Mouse (Mus musculus): Measurements from ENCODE around the gene Khdc4.
"Not testable (repeated sequence)": the region's sequence is repeated elsewhere in the genome, so short reads cannot be mapped to it uniquely, and the experiment has no call there.

Gene Khdc4

GRCm38 (mm10) chr3:88655619-88656018 lies 30.0 kb upstream of the Khdc4 start:
- in situ Hi-C loops (cut with MseI, MboI) = no loop called here

- in situ Hi-C loops (cut with MseI, MboI) = no loop called here
Observed at GRCm38 (mm10) chr3:88658441-88659127, 27.0 kb upstream of the Khdc4 start.

- in situ Hi-C loops (cut with MseI, MboI) = no loop called here
Observed at GRCm38 (mm10) chr3:88659798-88660197, 25.8 kb upstream of the Khdc4 start.

- in situ Hi-C loops (cut with MseI, MboI) = no loop called here
Observed at GRCm38 (mm10) chr3:88664095-88664494, 21.5 kb upstream of the Khdc4 start.

- in situ Hi-C loops (cut with MseI, MboI) = no loop called here
Observed at GRCm38 (mm10) chr3:88677399-88677798, 8.2 kb upstream of the Khdc4 start.

GRCm38 (mm10) chr3:88683814-88684213 lies 1.8 kb upstream of the Khdc4 start:
- in situ Hi-C loops (cut with MseI, MboI) = no loop called here

- in situ Hi-C loops (cut with MseI, MboI) = no loop called here
Observed at GRCm38 (mm10) chr3:88684236-88684979, 1.2 kb upstream of the Khdc4 start.

- in situ Hi-C loops (cut with MseI, MboI) = no loop called here
Observed at GRCm38 (mm10) chr3:88685958-88686451, 402 bp downstream of the Khdc4 start.

- in situ Hi-C loops (cut with MseI, MboI) = no loop called here
Observed at GRCm38 (mm10) chr3:88686734-88687611, 1.4 kb downstream of the Khdc4 start.

GRCm38 (mm10) chr3:88689079-88689478 lies 3.5 kb downstream of the Khdc4 start:
- in situ Hi-C loops (cut with MseI, MboI) = no loop called here

GRCm38 (mm10) chr3:88695545-88695944 lies 9.9 kb downstream of the Khdc4 start:
- in situ Hi-C loops (cut with MseI, MboI) = no loop called here

- in situ Hi-C loops (cut with MseI, MboI) = no loop called here
Observed at GRCm38 (mm10) chr3:88698051-88698450, 12.4 kb downstream of the Khdc4 start.

GRCm38 (mm10) chr3:88698834-88699233 lies 13.2 kb downstream of the Khdc4 start:
- in situ Hi-C loops (cut with MseI, MboI) = no loop called here

- in situ Hi-C loops (cut with MseI, MboI) = no loop called here
Observed at GRCm38 (mm10) chr3:88700247-88700646, 14.6 kb downstream of the Khdc4 start.

- in situ Hi-C loops (cut with MseI, MboI) = no loop called here
Observed at GRCm38 (mm10) chr3:88701222-88701621, 15.6 kb downstream of the Khdc4 start.

GRCm38 (mm10) chr3:88713709-88714108 lies 28.1 kb downstream of the Khdc4 start:
- in situ Hi-C loops (cut with MseI, MboI) = loop anchor here in 1 of 2 experiments (5.0 kb wide), 1 partner anchor 39 kb away; no protein-coding TSS in a partner anchor

- in situ Hi-C loops (cut with MseI, MboI) = loop anchor here in 1 of 2 experiments (5.0 kb wide), 1 partner anchor 38 kb away; no protein-coding TSS in a partner anchor
Observed at GRCm38 (mm10) chr3:88714725-88715124, 29.1 kb downstream of the Khdc4 start.

- in situ Hi-C loops (cut with MseI, MboI) = not testable (repeated sequence)
Observed at GRCm38 (mm10) chr3:88715716-88716115, 30.1 kb downstream of the Khdc4 start.

- in situ Hi-C loops (cut with MseI, MboI) = no loop called here
Observed at GRCm38 (mm10) chr3:88716399-88717197, 31.0 kb downstream of the Khdc4 start, which contains the start of gene Rit1. TSS of gene Rit1 (plus strand) at chr3:88716838.

- in situ Hi-C loops (cut with MseI, MboI) = no loop called here
Observed at GRCm38 (mm10) chr3:88717198-88717798, 31.7 kb downstream of the Khdc4 start.

Measured in mouse trophoblast stem cell (cell line).